Mouse (Mus musculus) adipocyte (in vitro differentiated cells): ENCODE measurements around the gene Mboat7.

ENCODE experiments used
- DNase-seq: peaks from one replicate; pipeline ENCODE4 v3.0.0-alpha.2; 2016; ENCODE audit warnings: low spot score

The Mboat7 gene

DNA sequence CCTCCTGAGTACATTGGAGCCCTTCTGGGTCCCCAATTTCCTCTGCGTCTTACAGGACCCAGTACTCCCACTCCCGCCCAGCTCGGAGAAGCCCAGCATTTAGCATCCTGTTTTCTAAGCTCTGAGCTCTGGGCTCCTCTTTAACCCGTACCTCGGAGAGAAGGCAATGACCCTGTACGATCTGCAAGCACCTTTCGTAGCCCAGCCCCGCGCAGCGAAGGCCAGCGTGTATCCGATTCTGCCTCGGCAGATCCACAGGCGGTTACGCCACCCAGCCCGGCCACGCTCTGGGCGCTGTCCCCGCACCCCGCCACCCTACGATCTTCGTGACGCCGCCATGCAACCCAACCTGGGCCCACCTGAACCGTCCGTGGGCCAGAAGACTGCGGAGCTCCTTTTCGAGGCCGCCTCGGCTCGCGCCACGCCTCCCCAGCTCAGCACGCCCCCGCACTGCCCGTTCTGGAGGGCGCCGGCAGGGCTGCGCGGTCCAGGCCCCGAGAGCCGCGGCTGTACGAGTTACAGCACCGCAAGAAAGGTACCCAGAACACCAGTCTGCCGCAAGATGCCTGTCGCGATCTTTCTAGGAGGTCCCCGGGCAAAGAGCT is 839 bp downstream of the Mboat7 start, which contains the start of gene Tsen34:
Gene Tsen34 (plus strand): TSS at position 482 of the 605 bp plus-strand sequence.
- no peak for DNase-seq

DNA sequence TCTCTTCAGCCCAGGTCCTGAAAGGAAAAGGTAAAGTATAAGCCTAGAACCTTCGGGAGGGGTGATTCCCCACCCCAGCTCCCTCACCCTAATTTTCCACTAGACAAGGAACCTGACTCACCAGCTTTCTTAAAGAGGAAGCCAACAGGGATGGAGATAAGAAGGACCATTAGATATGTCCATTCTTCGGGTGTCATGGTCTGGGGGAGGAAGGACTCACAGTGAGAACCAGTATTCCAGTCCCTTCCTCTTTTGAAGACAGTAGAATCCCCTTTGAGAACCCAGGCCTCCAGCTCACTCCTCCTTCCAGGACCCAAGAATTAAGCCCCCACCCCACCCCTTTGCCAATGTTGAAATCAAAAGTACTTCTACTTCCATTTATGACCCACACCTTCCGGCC is 1.4 kb downstream of the Mboat7 start:
- no peak for DNase-seq

GRCm38 (mm10) chr7:3685400-3686187 is 7.7 kb downstream of the Mboat7 start:
- no peak for DNase-seq

DNA sequence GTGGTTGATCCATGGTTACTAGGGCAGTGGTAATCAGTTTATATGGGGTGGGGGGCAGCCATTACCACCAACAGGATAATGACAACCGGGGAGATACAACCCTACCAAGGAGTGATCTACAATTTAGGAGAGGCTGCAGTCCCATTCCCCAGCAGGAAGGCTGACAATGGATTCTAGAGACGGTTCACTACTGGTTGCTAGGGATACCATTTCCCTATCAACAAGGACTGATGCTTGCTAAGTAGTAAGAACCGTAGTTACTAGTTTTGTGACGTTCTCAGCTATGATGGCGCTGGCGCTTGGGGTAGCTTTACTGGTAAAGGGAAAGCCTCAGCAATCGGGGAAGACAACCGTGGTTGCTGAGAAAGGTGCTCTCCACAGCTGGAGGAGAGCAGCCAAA is 8.6 kb downstream of the Mboat7 start:
- DNase-seq, result no peak

GRCm38 (mm10) chr7:3683908-3684550 is 9.3 kb downstream of the Mboat7 start:
- no peak for DNase-seq

GRCm38 (mm10) chr7:3677342-3677741 is 16.0 kb downstream of the Mboat7 start, which contains the start of gene Tmc4:
Tmc4 (minus strand) TSS chr7:3677553.
- no peak for DNase-seq

GRCm38 (mm10) chr7:3676371-3676770 is 17.0 kb downstream of the Mboat7 start:
- DNase-seq, result no peak

DNA sequence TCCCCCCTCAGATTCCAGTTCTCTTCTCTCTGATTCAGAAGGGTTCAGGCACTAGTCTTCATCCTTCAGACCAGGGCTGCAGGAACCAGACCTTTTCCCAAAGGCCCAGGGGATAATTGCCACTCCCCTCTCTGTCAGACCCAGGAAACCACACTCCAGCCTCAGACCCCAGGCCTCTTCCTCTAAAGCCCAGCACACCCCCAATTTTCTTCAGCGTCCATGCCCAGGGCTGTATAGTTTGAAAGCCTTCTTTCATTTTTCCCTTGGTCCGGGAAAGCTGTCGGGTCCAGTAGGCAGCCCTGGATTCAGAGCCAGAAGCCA is 18.1 kb downstream of the Mboat7 start:
- DNase-seq, result no peak

- DNase-seq, result peak; percentile 77
Observed at GRCm38 (mm10) chr7:3674507-3675227, 18.7 kb downstream of the Mboat7 start.

DNA sequence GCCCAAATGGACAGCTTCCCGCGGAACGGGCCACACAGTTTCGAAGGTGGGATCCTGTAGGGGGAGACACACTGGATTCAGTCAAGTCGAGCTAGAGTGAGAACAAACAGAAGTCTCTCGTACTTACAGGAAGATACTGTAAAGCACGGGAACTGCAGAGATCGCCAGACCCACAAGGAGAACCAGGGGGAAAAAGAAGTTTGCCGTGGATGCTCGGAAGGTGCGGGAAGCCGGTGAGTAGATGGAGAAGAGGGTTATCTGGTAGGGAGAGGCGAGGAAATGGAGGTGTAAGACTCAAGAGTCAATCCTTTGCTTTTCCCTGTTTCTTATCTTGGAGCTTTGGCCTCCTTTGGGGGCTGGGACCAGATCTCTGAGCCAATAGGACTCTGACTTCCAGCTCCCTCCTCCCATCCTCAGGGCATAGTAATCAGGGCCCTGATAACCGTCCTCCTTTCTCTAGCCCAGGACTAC is 26.4 kb downstream of the Mboat7 start:
- DNase-seq, result no peak

- DNase-seq, result peak; percentile 99
Observed at GRCm38 (mm10) chr7:3665215-3666114, 27.9 kb downstream of the Mboat7 start, which contains the start of gene Leng1. Leng1 (minus strand) TSS chr7:3665840.

GRCm38 (mm10) chr7:3664524-3665214 is 28.7 kb downstream of the Mboat7 start:
- no peak for DNase-seq

DNA sequence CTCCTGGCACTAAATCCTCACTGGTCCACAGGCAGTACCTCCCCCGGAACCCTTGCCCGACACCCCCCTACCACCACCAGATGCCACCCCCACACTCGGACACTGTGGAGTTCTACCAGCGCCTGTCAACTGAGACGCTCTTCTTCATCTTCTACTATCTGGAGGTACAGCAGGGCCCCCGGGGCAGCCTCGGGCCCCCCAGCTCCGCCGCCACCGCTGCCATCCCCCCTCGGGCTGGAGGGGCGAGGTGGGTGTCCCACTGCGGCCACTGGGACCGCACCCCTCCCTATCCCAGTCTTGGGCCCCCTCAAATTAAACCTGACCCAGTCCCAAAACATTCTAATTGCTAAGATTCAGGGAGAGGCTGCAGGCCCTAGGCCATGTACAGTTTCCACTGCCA is 34.7 kb downstream of the Mboat7 start:
- no peak for DNase-seq

DNA sequence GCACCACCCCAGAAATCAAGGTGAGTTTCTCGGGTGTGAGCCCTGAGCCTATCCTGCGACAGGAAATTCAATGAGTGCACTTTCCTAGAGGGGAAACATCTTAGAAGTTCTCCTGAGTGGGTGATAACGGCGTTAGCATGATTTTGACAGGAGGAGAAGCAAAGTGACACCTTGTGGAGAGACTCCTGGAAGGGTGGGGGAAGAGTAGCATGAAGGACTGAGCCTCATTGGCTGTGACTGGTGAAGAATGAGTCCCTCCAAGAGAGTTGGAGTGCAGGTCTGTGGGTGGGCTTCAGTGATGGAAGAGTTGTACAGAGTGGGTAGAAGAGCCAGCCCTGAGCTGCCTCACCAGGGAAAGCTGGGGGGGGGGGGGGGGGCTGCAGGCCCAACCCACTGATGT is 36.4 kb downstream of the Mboat7 start:
- DNase-seq, result no peak

- DNase-seq, result no peak
Observed at GRCm38 (mm10) chr7:3646641-3647040, 46.7 kb downstream of the Mboat7 start.

- DNase-seq, result no peak
Observed at GRCm38 (mm10) chr7:3646188-3646587, 47.1 kb downstream of the Mboat7 start.

DNA sequence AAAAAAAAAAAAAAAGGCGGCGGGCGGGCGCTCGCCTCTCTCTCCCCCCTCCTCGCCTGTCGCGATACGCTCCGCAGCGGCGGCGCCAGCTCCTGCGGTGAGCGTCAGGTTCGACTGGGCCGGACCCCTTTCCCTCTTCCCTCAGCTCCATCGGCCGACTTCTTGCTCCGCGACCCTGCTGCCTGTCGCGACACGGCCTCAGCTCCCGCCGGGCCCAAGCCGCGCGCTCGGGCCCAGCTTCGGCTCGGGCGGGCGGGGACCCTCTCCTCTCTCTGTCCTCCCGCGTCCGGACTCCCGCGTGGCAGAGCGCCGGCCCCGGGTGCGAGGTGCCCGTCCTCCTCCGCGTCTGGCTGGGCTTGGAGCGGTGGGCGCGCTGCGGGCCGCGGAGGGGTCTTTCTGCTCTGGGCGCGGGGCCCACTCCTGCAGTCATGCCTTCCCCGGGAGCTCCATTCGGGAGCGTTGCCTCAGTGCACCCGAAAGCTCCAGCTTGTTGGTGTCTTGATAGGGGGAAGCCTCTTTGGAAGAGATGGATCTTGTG is 47.8 kb downstream of the Mboat7 start:
- no peak for DNase-seq

GRCm38 (mm10) chr7:3644672-3645487 is 48.4 kb downstream of the Mboat7 start, which contains the start of gene Cnot3:
Cnot3 (plus strand) TSS chr7:3645268.
- peak; percentile 98 for DNase-seq

DNA sequence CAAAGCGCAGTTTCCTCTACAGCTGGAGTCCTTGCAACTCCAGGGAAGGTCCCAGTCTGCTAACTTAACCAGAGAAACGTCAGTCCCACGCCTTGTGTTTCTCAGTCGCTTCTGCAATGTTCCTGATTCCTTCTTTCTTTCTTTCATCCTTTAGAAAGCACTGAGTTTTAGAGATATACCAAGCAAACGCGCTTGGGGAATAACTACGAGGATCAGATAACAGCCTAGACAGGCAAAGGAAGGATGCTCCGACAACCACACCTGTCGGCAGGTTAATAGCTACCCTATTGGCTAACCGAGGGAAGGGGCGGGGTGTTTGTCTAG is 49.0 kb downstream of the Mboat7 start:
- no peak for DNase-seq

- no peak for DNase-seq
Observed at GRCm38 (mm10) chr7:3643843-3644242, 49.5 kb downstream of the Mboat7 start.
